Mouse (Mus musculus) kidney, embryonic 15.5 days (tissue): ENCODE results near the gene Plcl1. TPM values are rescaled to one million over a fixed set of nuclear protein-coding genes. Genes with fewer than 3 reads are reported as not detected.
A peak's percentile ranks its signal among the peaks of the same experiment; 100 is the strongest.

Experiments
- ATAC-seq: fragments of 200-750 bp; cut with Nextera tagmentation; replicated peaks from 2 replicates; pipeline ENCODE4 v1.8.0; 2017; ENCODE audit warnings: moderate TSS enrichment; ENCODE audit not compliant: low FRiP score
- H3K27ac ChIP-seq: fragments of 300-500 bp; sonication (generic); 2 replicates; pipeline ENCODE4 v1.5.1; 2015; ENCODE audit warnings: mild to moderate bottlenecking, inconsistent platforms
- H3K27me3 ChIP-seq: fragments of 300-500 bp; sonication (generic); 2 replicates; pipeline ENCODE4 v1.6.1; 2015; ENCODE audit warnings: inconsistent platforms
- H3K36me3 ChIP-seq: fragments of 300-500 bp; sonication (generic); 2 replicates; pipeline ENCODE4 v1.6.1; 2015; ENCODE audit warnings: inconsistent platforms
- H3K4me1 ChIP-seq: fragments of 300-500 bp; sonication (generic); 2 replicates; pipeline ENCODE4 v1.6.1; 2015; ENCODE audit warnings: inconsistent platforms
- H3K4me2 ChIP-seq: fragments of 300-500 bp; sonication (generic); 2 replicates; pipeline ENCODE4 v1.6.1; 2015; ENCODE audit warnings: moderate library complexity, mild to moderate bottlenecking, inconsistent platforms
- H3K4me3 ChIP-seq: fragments of 300-500 bp; sonication (generic); replicated peaks from 2 replicates; pipeline ENCODE4 v1.5.1; 2015; ENCODE audit warnings: mild to moderate bottlenecking, inconsistent platforms
- H3K9ac ChIP-seq: fragments of 300-500 bp; sonication (generic); 2 replicates; pipeline ENCODE4 v1.6.1; 2015; ENCODE audit warnings: mild to moderate bottlenecking, inconsistent platforms
- H3K9me3 ChIP-seq: fragments of 300-500 bp; sonication (generic); replicated peaks from 2 replicates; pipeline ENCODE4 v1.6.1; 2016; ENCODE audit warnings: inconsistent platforms
- WGBS: fragments of 180-500 bp; shearing (Covaris S2); methylation state at CpG from one replicate; pipeline ENCODE4 v1.1.7; 2015; ENCODE audit warnings: mixed read lengths; 5-methylcytosine and 5-hydroxymethylcytosine counted together
- polyA plus RNA-seq: library from polyadenylated mRNA; unstranded; fragments of >200 nt; fragmentation: Nextera tagmentation; extraction: Ambion mirVana; gene quantifications from 2 replicates; pipeline ENCODE4 v1.2.1, GENCODE M21; 2015

Gene Plcl1
- polyA plus RNA-seq, 1 experiment from 2014 or later = 4.8 TPM

DNA sequence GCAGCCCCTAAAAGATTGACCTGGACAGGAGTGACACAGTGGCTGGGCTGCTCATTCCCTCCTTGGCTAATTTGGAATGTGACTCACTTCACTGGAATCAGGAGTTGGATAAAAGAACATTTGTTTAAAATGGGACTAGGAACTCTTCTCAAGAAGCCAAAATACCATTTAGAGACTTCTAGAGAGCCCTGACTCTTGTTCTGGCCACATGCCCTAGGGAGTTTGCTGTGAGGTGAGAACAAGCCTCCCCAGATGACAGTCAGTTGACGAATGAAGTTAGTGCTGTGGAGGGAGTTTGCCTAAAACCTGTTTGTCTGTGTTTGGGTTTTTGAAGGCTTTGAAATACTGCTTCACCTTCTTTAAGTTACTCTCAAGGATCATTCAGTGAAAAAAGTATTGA lies 128.1 kb downstream of the Plcl1 start:
- no peak for ATAC-seq
- peaks cover 4% of the 10 kb centered on the region for H3K4me1 ChIP-seq
- H3K9me3 ChIP-seq = no peaks in the 10 kb centered on the region
- H3K9ac ChIP-seq = no peak overlapping the region
- 71% methylated on average over 1 of the region's 1 CpGs for WGBS
- no peaks in the 10 kb centered on the region for H3K36me3 ChIP-seq
- H3K27ac ChIP-seq = no peak overlapping the region
- no peaks in the 10 kb centered on the region for H3K27me3 ChIP-seq
- no peak overlapping the region for H3K4me3 ChIP-seq
- no peak overlapping the region for H3K4me2 ChIP-seq

GRCm38 (mm10) chr1:55554405-55554804 lies 148.7 kb downstream of the Plcl1 start:
- no peak for ATAC-seq

DNA sequence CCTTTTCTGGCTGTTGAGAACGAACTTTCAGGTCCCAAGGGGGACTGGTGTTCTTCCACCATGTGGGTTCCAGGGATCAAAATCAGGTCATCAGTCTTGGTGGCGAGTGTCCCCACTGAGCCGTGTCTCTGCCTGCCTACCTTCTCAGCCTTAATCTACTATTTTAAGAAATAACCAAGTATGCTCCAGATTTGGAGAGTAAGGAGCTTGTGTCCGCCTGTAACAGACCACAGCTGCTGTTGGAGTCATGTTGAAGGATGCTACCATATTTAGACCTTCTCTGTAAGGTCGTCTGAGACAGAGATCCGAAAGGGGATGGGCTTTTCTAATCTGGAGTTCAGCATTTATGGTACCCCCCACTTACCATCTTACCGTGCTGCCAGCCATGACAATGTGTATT lies 152.2 kb downstream of the Plcl1 start:
- no peaks in the 10 kb centered on the region for H3K9me3 ChIP-seq
- no peak overlapping the region for H3K9ac ChIP-seq
- no peak overlapping the region for H3K4me3 ChIP-seq
- whole genome bisulfite sequencing = 81% methylated on average over 7 of the region's 7 CpGs
- no peaks in the 10 kb centered on the region for H3K27me3 ChIP-seq
- no peaks in the 10 kb centered on the region for H3K36me3 ChIP-seq
- H3K4me2 ChIP-seq = no peak overlapping the region
- H3K27ac ChIP-seq = no peak overlapping the region
- H3K4me1 ChIP-seq = no peaks in the 10 kb centered on the region
- no peak for ATAC-seq

More at GRCm38 (mm10) chr1:55554405-55554804, 148.7 kb downstream of the Plcl1 start:
- Histone ChIP-seq H3K4me1 (no peaks in the 10 kb centered on the region), H3K27me3 (no peaks in the 10 kb centered on the region), H3K4me2 (no peak overlapping the region), H3K9ac (no peak overlapping the region), H3K4me3 (no peak overlapping the region), H3K36me3 (no peaks in the 10 kb centered on the region), H3K9me3 (no peaks in the 10 kb centered on the region), H3K27ac (no peak overlapping the region)
- 64% methylated on average over 3 of the region's 3 CpGs for WGBS

DNA sequence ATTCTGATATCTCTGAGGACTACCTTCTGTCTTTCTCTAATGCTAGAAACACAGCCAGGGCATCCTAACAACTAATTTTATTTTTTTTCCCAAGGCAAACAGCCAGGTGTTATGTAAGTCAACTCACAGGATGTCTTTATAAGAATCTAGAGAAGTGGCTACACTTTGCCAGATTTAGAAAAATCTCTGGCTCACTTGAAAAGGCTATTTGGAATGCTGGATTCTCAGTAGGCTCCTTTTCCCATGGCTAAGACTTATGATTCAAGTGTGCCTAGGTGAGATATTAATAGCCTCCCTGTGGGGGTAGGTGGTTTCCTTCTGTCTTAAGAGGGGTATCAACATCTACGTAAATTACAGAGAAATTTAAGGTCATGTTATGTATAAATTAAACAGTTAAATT lies 152.7 kb downstream of the Plcl1 start:
- no peak overlapping the region for H3K4me2 ChIP-seq
- no peaks in the 10 kb centered on the region for H3K36me3 ChIP-seq
- H3K4me3 ChIP-seq = no peak overlapping the region
- H3K27ac ChIP-seq = no peak overlapping the region
- no peaks in the 10 kb centered on the region for H3K9me3 ChIP-seq
- H3K9ac ChIP-seq = no peak overlapping the region
- no peaks in the 10 kb centered on the region for H3K4me1 ChIP-seq
- 92% methylated on average over 1 of the region's 1 CpGs for WGBS
- ATAC-seq = no peak
- no peaks in the 10 kb centered on the region for H3K27me3 ChIP-seq

- no peak for ATAC-seq
- WGBS = 79% methylated on average over 9 of the region's 9 CpGs
- no peaks in the 10 kb centered on the region for H3K4me1 ChIP-seq
- no peak overlapping the region for H3K9ac ChIP-seq
- no peak overlapping the region for H3K4me3 ChIP-seq
- H3K9me3 ChIP-seq = no peaks in the 10 kb centered on the region
- no peaks in the 10 kb centered on the region for H3K27me3 ChIP-seq
- H3K27ac ChIP-seq = no peak overlapping the region
- no peak overlapping the region for H3K4me2 ChIP-seq
- no peaks in the 10 kb centered on the region for H3K36me3 ChIP-seq
Measured at GRCm38 (mm10) chr1:55559998-55560397, 154.3 kb downstream of the Plcl1 start.

GRCm38 (mm10) chr1:55565933-55566332 lies 160.2 kb downstream of the Plcl1 start:
- ATAC-seq = no peak

DNA sequence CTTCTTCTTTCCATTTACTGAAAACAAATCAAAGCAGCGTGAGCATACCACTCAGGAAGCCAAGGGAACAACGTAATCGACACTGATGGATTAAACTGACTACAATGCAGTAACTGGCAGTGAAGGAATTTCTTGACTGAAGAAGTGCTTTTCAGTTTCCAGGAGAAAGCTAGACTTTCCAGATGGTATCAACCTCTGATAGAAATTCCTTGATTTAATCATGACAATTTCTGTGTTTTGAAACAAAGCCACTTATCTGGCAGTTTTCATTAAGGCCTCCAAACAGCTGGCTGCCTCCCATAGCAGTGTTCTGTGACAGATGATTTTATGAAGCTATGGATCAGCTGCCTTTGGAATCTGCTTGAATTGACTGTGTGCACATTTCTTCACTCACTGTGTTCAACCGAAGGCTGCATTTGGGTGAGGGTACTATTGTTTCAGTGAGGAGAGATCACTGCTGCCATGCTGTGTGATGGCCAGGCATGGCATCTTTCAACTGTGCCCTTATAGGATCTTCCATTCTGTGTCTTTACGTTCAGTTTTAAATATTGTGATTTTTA lies 162.2 kb downstream of the Plcl1 start:
- Histone ChIP-seq H3K4me2 (no peak overlapping the region), H3K9ac (no peak overlapping the region), H3K36me3 (no peaks in the 10 kb centered on the region), H3K27me3 (no peaks in the 10 kb centered on the region), H3K9me3 (no peaks in the 10 kb centered on the region), H3K4me1 (peaks cover 9% of the 10 kb centered on the region; the same call in 1 of the 2 replicates), H3K27ac (no peak overlapping the region), H3K4me3 (no peak overlapping the region)
- WGBS = 62% methylated on average over 5 of the region's 5 CpGs
- no peak for ATAC-seq

More at GRCm38 (mm10) chr1:55565933-55566332, 160.2 kb downstream of the Plcl1 start:
- H3K4me2 ChIP-seq = no peak overlapping the region
- no peaks in the 10 kb centered on the region for H3K36me3 ChIP-seq
- no peaks in the 10 kb centered on the region for H3K27me3 ChIP-seq
- 85% methylated on average over 6 of the region's 6 CpGs for WGBS
- H3K27ac ChIP-seq = no peak overlapping the region
- peaks cover 5% of the 10 kb centered on the region; the same call in 1 of the 2 replicates for H3K4me1 ChIP-seq
- H3K9ac ChIP-seq = no peak overlapping the region
- H3K4me3 ChIP-seq = no peak overlapping the region
- no peaks in the 10 kb centered on the region for H3K9me3 ChIP-seq

DNA sequence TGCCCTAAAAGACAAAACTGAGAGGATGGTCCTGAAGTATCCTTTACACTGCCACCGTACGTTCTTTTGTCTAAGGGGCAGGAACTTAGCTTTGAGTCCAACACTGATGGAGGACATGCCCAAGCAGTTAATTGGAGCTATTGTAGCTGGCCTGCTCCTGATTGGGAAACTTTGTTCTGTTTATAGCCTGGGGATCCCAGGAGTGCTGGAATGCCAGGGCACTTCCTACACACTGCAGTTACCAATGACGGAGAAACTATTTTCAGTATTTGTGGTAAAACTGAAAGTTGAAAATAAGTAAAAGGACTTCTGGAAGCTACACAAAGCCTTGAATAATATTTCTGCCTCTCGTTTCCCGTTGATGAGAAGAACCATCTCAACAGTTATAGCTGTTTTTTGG lies 164.5 kb downstream of the Plcl1 start:
- Histone ChIP-seq H3K9ac (no peak overlapping the region), H3K4me2 (no peak overlapping the region), H3K36me3 (no peaks in the 10 kb centered on the region), H3K27ac (no peak overlapping the region), H3K4me1 (peaks cover 9% of the 10 kb centered on the region; the same call in 1 of the 2 replicates), H3K27me3 (no peaks in the 10 kb centered on the region), H3K4me3 (no peak overlapping the region), H3K9me3 (no peaks in the 10 kb centered on the region)
- 78% methylated on average over 5 of the region's 5 CpGs for WGBS
- no peak for ATAC-seq

GRCm38 (mm10) chr1:55571399-55571798 lies 165.7 kb downstream of the Plcl1 start:
- no peak for ATAC-seq
- Histone ChIP-seq H3K9ac (no peak overlapping the region), H3K36me3 (no peaks in the 10 kb centered on the region), H3K27ac (no peak overlapping the region), H3K27me3 (no peaks in the 10 kb centered on the region), H3K4me2 (no peak overlapping the region), H3K4me3 (no peak overlapping the region), H3K4me1 (peaks cover 19% of the 10 kb centered on the region), H3K9me3 (no peaks in the 10 kb centered on the region)
- 90% methylated on average over 4 of the region's 4 CpGs for WGBS

DNA sequence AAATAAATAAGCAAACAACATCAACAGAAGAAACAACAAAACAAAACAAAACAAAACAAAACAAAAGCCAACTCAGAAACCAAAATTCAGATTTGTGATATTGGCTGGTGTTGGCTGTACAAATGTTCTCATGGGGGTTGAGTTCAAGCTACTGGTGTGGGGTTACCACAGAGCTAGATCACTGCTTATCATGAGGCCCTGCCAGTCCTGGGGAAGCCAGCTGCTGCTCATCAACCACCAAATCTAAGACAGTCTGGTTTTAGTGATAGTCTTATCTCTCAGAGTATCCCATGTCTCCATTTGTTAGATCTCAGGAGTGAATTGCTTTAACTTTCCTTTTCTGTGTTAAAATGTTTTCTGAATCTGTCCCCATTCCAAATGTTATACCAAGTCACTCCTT lies 166.5 kb downstream of the Plcl1 start:
- H3K4me3 ChIP-seq = no peak overlapping the region
- H3K9ac ChIP-seq = no peak overlapping the region
- no peak for ATAC-seq
- H3K4me2 ChIP-seq = no peak overlapping the region
- no peak overlapping the region for H3K27ac ChIP-seq
- H3K27me3 ChIP-seq = no peaks in the 10 kb centered on the region
- H3K9me3 ChIP-seq = no peaks in the 10 kb centered on the region
- H3K36me3 ChIP-seq = no peaks in the 10 kb centered on the region
- H3K4me1 ChIP-seq = peaks cover 19% of the 10 kb centered on the region

- no peak overlapping the region for H3K4me2 ChIP-seq
- H3K9me3 ChIP-seq = no peaks in the 10 kb centered on the region
- WGBS = 85% methylated on average over 3 of the region's 3 CpGs
- H3K27me3 ChIP-seq = no peaks in the 10 kb centered on the region
- ATAC-seq = no peak
- H3K9ac ChIP-seq = no peak overlapping the region
- H3K4me3 ChIP-seq = no peak overlapping the region
- H3K27ac ChIP-seq = no peak overlapping the region
- H3K4me1 ChIP-seq = peaks cover 19% of the 10 kb centered on the region
- H3K36me3 ChIP-seq = no peaks in the 10 kb centered on the region
Measured at GRCm38 (mm10) chr1:55572664-55573063, 166.9 kb downstream of the Plcl1 start.

DNA sequence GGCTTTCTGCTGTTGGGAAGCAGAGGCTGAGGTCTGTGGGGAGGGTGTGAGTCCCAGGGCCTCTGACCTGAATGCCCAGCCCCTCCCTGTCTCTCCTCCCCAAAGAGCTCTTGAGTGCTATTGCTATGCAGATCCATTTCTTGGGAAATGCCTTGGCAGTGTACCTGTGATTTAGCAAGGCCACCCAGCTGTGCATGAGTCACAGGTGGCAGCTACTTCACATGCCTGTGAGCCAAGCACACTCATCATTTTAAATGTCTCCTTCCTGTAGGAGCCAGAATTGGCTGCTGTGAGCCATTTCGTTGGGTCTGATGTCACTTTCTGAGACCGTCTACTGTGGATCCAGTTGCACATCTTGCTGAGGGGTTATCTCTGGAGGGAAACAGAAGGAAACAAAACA lies 170.2 kb downstream of the Plcl1 start:
- Histone ChIP-seq H3K27ac (peak overlapping the region; percentile 9; the same call in 1 of the 2 replicates), H3K36me3 (no peaks in the 10 kb centered on the region), H3K4me2 (no peak overlapping the region), H3K4me1 (peaks cover 14% of the 10 kb centered on the region), H3K4me3 (no peak overlapping the region), H3K9ac (no peak overlapping the region), H3K9me3 (no peaks in the 10 kb centered on the region), H3K27me3 (no peaks in the 10 kb centered on the region)
- 19% methylated on average over 2 of the region's 2 CpGs for WGBS
- no peak for ATAC-seq

DNA sequence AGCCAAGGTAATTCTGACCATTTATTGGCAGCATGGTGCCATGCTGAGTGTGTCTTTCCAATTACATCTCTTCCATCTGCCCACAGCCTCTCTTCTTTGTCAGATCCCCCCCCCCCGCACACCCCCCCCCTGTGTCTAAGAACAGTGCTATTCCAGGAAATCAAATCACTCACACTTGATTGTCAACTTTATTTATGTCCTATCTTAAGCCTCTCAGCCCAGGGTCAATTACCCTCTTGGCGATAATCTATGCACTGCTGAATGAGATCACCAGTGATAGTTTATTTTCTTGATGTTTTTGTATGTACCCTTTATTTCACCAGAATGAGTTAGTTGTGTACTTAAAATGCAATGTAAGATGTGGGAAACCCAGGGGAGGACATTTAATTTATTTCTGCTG lies 176.0 kb downstream of the Plcl1 start:
- no peaks in the 10 kb centered on the region for H3K36me3 ChIP-seq
- no peak for ATAC-seq
- WGBS = 55% methylated on average over 2 of the region's 2 CpGs

More for the DNA sequence above, 176.0 kb downstream of the Plcl1 start:
- H3K9me3 ChIP-seq = no peaks in the 10 kb centered on the region
- no peak overlapping the region for H3K4me2 ChIP-seq
- no peaks in the 10 kb centered on the region for H3K27me3 ChIP-seq
- 0 out of 2 replicates have a peak overlapping the region, but pooled peaks have one; percentile 0 for H3K27ac ChIP-seq
- no peak overlapping the region for H3K9ac ChIP-seq
- peaks cover 10% of the 10 kb centered on the region; the same call in 1 of the 2 replicates for H3K4me1 ChIP-seq
- no peak overlapping the region for H3K4me3 ChIP-seq
